Mouse (Mus musculus): ENCODE measurements around the gene Epb41l5. TPM values are rescaled to one million over a fixed set of nuclear protein-coding genes. Genes with fewer than 3 reads are reported as not detected.

Gene Epb41l5
- polyA plus RNA-seq, 1 experiment from 2014 or later = 49.9 TPM

DNA sequence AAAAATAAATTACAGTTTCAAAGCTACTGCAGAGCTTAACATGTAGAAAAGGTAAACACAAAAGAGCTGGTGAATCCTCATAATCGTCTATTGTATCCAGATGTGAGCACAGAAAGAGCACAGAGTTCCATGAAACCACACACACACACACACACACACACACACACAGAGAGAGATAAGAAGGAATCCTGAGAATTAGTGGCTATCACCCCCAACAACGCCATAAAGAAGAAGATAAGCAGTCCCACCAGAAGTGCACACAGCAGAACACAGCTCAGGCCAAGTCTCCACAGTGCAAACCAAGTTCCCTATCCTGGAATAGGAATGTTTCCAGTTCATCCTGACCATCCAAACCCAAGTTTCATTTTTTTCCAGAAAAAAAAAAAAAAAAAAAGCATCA, 103.6 kb downstream of the Epb41l5 start:
- DNase-seq = no peak
- WGBS = 41% methylated on average over 2 of the region's 2 CpGs
- Histone ChIP-seq H3K9me3 (ENCODE audit: low read depth, low read length) (no peaks in the 10 kb centered on the region), H3K27me3 (ENCODE audit: insufficient read depth, low read length) (no peaks in the 10 kb centered on the region), H3K4me1 (ENCODE audit: insufficient read depth) (0 out of 2 replicates have a peak, but pooled peaks cover 7% of the 10 kb centered on the region), H3K36me3 (ENCODE audit: insufficient read depth) (peaks cover 22% of the 10 kb centered on the region), H3K9ac (no peak overlapping the region), H3K27ac (ENCODE audit: low read depth) (peak overlapping the region; percentile 30; the same call in 1 of the 2 replicates), H3K4me2 (no peak overlapping the region), H3K4me3 (ENCODE audit: low read depth, low read length) (no peak overlapping the region)
- ATAC-seq (ENCODE audit: insufficient read depth) = no peak
- no peak for TF ChIP-seq CTCF (IDR thresholded peaks at IDR 0.05; ENCODE audit: low read depth)

DNA sequence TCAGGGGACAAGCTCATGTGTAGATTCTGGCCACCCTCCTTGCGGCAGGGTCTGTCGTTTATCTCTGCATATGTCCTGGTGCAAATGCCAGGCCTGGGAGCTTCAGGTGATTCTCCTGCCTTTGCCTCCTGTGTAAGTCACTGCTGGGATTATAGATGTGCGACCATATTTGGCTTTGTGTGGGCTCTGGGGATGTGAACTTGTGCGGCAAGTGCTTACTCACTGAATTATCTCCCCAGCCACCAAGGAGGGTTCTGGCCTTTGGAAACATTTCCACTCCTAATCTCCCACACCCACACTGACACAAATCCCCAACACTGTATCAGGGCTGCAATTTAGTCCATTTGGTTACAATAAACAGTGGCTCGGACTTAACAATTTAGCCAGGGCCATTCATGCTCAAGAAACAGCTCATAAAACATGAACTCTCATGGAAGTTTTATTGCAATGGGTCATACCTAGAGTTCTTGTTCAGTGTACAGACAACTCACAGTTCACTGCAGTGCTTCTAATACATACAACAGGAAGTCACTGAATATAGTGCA, 104.1 kb downstream of the Epb41l5 start:
- Histone ChIP-seq H3K9me3 (ENCODE audit: low read depth, low read length) (no peaks in the 10 kb centered on the region), H3K4me1 (ENCODE audit: insufficient read depth) (0 out of 2 replicates have a peak, but pooled peaks cover 7% of the 10 kb centered on the region), H3K4me2 (no peak overlapping the region), H3K9ac (no peak overlapping the region), H3K36me3 (ENCODE audit: insufficient read depth) (peaks cover 17% of the 10 kb centered on the region), H3K27ac (ENCODE audit: low read depth) (peak overlapping the region; percentile 30), H3K27me3 (ENCODE audit: insufficient read depth, low read length) (no peaks in the 10 kb centered on the region), H3K4me3 (ENCODE audit: low read depth, low read length) (no peak overlapping the region)
- DNase-seq (peak; percentile 68), ATAC-seq (ENCODE audit: insufficient read depth) (0 out of 2 replicates have a peak, but pooled peaks have one; percentile 18)
- WGBS = 57% methylated on average over 5 of the region's 5 CpGs
- TF ChIP-seq CTCF (IDR thresholded peaks at IDR 0.05; ENCODE audit: low read depth) = no peak

GRCm38 (mm10) chr1:119543316-119543715, 105.5 kb downstream of the Epb41l5 start:
- Histone ChIP-seq H3K4me1 (ENCODE audit: insufficient read depth) (0 out of 2 replicates have a peak, but pooled peaks cover 7% of the 10 kb centered on the region), H3K9ac (no peak overlapping the region), H3K27me3 (ENCODE audit: insufficient read depth, low read length) (no peaks in the 10 kb centered on the region), H3K36me3 (ENCODE audit: insufficient read depth) (peaks cover 10% of the 10 kb centered on the region), H3K27ac (ENCODE audit: low read depth) (no peak overlapping the region), H3K9me3 (ENCODE audit: low read depth, low read length) (no peaks in the 10 kb centered on the region), H3K4me2 (no peak overlapping the region), H3K4me3 (ENCODE audit: low read depth, low read length) (no peak overlapping the region)
- ATAC-seq (ENCODE audit: insufficient read depth) = no peak
- no peak for TF ChIP-seq CTCF (IDR thresholded peaks at IDR 0.05; ENCODE audit: low read depth)
- 70% methylated on average over 6 of the region's 6 CpGs for WGBS
- no peak for DNase-seq

DNA sequence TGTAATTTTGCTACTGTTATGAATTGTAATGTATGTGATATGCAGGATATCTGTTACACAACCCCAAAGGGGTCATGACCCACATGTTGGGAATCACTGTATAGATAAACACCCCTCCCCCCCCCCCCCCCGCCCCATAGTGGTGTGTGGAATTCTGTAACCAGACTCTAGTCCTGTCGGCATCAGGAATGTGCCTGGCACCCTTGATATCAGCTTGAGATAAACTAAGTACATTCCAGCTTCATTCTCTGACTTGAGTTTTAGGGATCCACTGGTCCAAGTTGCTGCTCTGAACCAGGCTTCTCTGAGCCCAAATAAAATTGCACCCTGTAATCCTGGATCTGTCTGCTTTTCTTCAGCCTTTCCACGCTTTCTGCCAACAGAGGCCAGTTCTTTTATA, 107.2 kb downstream of the Epb41l5 start:
- Histone ChIP-seq H3K4me3 (ENCODE audit: low read depth, low read length) (no peak overlapping the region), H3K9ac (no peak overlapping the region), H3K4me2 (no peak overlapping the region), H3K27ac (ENCODE audit: low read depth) (0 out of 2 replicates have a peak overlapping the region, but pooled peaks have one; percentile 18), H3K9me3 (ENCODE audit: low read depth, low read length) (no peaks in the 10 kb centered on the region), H3K36me3 (ENCODE audit: insufficient read depth) (0 out of 2 replicates have a peak, but pooled peaks cover 3% of the 10 kb centered on the region), H3K27me3 (ENCODE audit: insufficient read depth, low read length) (no peaks in the 10 kb centered on the region), H3K4me1 (ENCODE audit: insufficient read depth) (0 out of 2 replicates have a peak, but pooled peaks cover 7% of the 10 kb centered on the region)
- TF ChIP-seq CTCF (IDR thresholded peaks at IDR 0.05; ENCODE audit: low read depth) = no peak
- ATAC-seq (ENCODE audit: insufficient read depth) = 0 out of 2 replicates have a peak, but pooled peaks have one; percentile 18
- DNase-seq = peak; percentile 44
- WGBS = 32% methylated on average over 3 of the region's 3 CpGs

- Histone ChIP-seq H3K27ac (ENCODE audit: low read depth) (0 out of 2 replicates have a peak overlapping the region, but pooled peaks have one; percentile 18), H3K27me3 (ENCODE audit: insufficient read depth, low read length) (no peaks in the 10 kb centered on the region), H3K9me3 (ENCODE audit: low read depth, low read length) (no peaks in the 10 kb centered on the region), H3K4me2 (no peak overlapping the region), H3K9ac (no peak overlapping the region), H3K4me1 (ENCODE audit: insufficient read depth) (0 out of 2 replicates have a peak, but pooled peaks cover 7% of the 10 kb centered on the region), H3K36me3 (ENCODE audit: insufficient read depth) (0 out of 2 replicates have a peak, but pooled peaks cover 3% of the 10 kb centered on the region), H3K4me3 (ENCODE audit: low read depth, low read length) (no peak overlapping the region)
- WGBS = 38% methylated on average over 9 of the region's 9 CpGs
- peak; percentile 69 for DNase-seq
- ATAC-seq (ENCODE audit: insufficient read depth) = peak; percentile 54
- TF ChIP-seq CTCF (IDR thresholded peaks at IDR 0.05; ENCODE audit: low read depth) = no peak
Observed at GRCm38 (mm10) chr1:119540836-119541557, 107.8 kb downstream of the Epb41l5 start.

DNA sequence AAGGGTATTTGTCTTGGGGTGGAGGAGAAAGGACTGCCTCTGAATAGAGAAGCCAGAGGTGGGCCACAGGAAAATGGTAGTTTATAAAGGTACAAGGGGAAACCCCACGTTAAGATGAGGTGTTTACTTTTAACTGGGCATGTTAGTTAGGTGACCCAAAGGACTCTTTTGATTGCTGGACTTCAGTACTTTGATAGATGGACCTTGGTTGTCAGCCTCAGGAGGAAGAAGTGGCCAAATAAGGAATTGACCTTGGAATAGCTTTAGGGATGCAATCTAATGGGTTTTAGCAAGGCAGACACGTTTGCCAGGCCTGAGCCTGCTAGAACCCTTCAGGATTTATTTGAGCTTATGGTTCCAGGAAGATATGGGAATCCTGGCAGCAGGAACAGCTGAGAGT, 109.5 kb downstream of the Epb41l5 start:
- Histone ChIP-seq H3K36me3 (ENCODE audit: insufficient read depth) (no peaks in the 10 kb centered on the region), H3K4me3 (ENCODE audit: low read depth, low read length) (no peak overlapping the region), H3K4me2 (no peak overlapping the region), H3K27me3 (ENCODE audit: insufficient read depth, low read length) (no peaks in the 10 kb centered on the region), H3K4me1 (ENCODE audit: insufficient read depth) (0 out of 2 replicates have a peak, but pooled peaks cover 7% of the 10 kb centered on the region), H3K9me3 (ENCODE audit: low read depth, low read length) (no peaks in the 10 kb centered on the region), H3K27ac (ENCODE audit: low read depth) (no peak overlapping the region), H3K9ac (no peak overlapping the region)
- no peak for ATAC-seq (ENCODE audit: insufficient read depth)
- TF ChIP-seq CTCF (IDR thresholded peaks at IDR 0.05; ENCODE audit: low read depth) = no peak
- DNase-seq = no peak
- WGBS = 31% methylated on average over 2 of the region's 2 CpGs

DNA sequence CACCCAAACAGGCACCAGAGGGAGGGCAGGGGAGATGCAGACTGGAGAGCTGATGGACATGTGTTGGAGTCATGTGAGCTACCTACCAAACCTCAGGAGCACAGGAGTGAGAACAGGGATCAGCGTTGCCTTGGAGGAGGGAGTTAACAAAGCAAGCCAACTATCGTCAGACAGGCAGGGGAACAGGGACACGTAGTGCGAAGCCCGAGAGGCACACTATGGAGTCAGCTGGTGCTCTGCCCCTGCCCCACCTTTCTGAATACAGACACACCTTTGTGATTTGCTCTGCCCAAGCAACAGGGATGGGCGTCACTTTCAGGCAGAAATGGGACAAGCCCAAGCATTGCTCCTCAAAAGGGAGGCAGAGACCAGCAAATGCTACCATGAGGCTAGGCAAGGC, 111.1 kb downstream of the Epb41l5 start:
- DNase-seq = no peak
- Histone ChIP-seq H3K27me3 (ENCODE audit: insufficient read depth, low read length) (no peaks in the 10 kb centered on the region), H3K9me3 (ENCODE audit: low read depth, low read length) (no peaks in the 10 kb centered on the region), H3K9ac (no peak overlapping the region), H3K4me3 (ENCODE audit: low read depth, low read length) (no peak overlapping the region), H3K4me1 (ENCODE audit: insufficient read depth) (peaks cover 7% of the 10 kb centered on the region; the same call in 1 of the 2 replicates), H3K4me2 (no peak overlapping the region), H3K27ac (ENCODE audit: low read depth) (no peak overlapping the region), H3K36me3 (ENCODE audit: insufficient read depth) (no peaks in the 10 kb centered on the region)
- no peak for ATAC-seq (ENCODE audit: insufficient read depth)
- WGBS = 84% methylated on average over 6 of the region's 6 CpGs
- TF ChIP-seq CTCF (IDR thresholded peaks at IDR 0.05; ENCODE audit: low read depth) = no peak
